Mouse (Mus musculus) ES-Bruce4 (cell line): ENCODE results near the gene Cog7. TPM values are rescaled to one million over a fixed set of nuclear protein-coding genes. Genes with fewer than 3 reads are reported as not detected.

Experiments
- H3K27ac ChIP-seq: 2 replicates; pipeline ENCODE4 v1.5.1; 2012; ENCODE audit warnings: low read length, inconsistent platforms; ENCODE audit not compliant: insufficient read depth
- H3K27me3 ChIP-seq: 2 replicates; pipeline ENCODE4 v1.6.1; 2012; ENCODE audit warnings: mild to moderate bottlenecking, low read length, inconsistent platforms; ENCODE audit not compliant: control insufficient read depth, poor library complexity, insufficient read depth, severe bottlenecking
- H3K36me3 ChIP-seq: 2 replicates; pipeline ENCODE4 v1.6.1; 2012; ENCODE audit warnings: inconsistent platforms, mild to moderate bottlenecking, low read length, moderate library complexity; ENCODE audit not compliant: control insufficient read depth, poor library complexity, insufficient read depth, severe bottlenecking
- H3K4me1 ChIP-seq: one replicate; pipeline ENCODE4 v1.8.1; 2011; ENCODE audit warnings: low read length; ENCODE audit not compliant: control insufficient read depth, insufficient read depth
- H3K4me3 ChIP-seq: 2 replicates; pipeline ENCODE4 v1.5.1; 2011; ENCODE audit warnings: low read depth, mild to moderate bottlenecking, low read length
- H3K9ac ChIP-seq: 2 replicates; pipeline ENCODE4 v1.6.1; 2012; ENCODE audit warnings: low read depth, mild to moderate bottlenecking, inconsistent platforms; ENCODE audit not compliant: poor library complexity, severe bottlenecking
- H3K9me3 ChIP-seq: replicated peaks from 2 replicates; pipeline ENCODE4 v1.6.1; 2012; ENCODE audit warnings: mild to moderate bottlenecking, low read length, inconsistent platforms; ENCODE audit not compliant: control insufficient read depth, poor library complexity, insufficient read depth, severe bottlenecking
- CTCF ChIP-seq: IDR thresholded peaks from one replicate; pipeline ENCODE4 v1.8.1; 2011; ENCODE audit warnings: low read depth, low read length
- EP300 ChIP-seq: IDR thresholded peaks from 2 replicates; pipeline ENCODE4 v1.6.1; 2011; ENCODE audit warnings: low read depth, low read length; ENCODE audit not compliant: insufficient read depth
- POLR2A ChIP-seq: IDR thresholded peaks from one replicate; pipeline ENCODE4 v1.8.1; 2011; ENCODE audit warnings: low read length; ENCODE audit not compliant: insufficient read depth
- polyA plus RNA-seq: library from polyadenylated mRNA; stranded (reverse); fragments of >200 nt; gene quantifications from 2 replicates; pipeline ENCODE4 v1.2.4, GENCODE M21; 2011; ENCODE audit warnings: low read depth; ENCODE audit not compliant: missing spikeins, insufficient read depth, insufficient read length

The Cog7 gene
- polyA plus RNA-seq, 1 experiment: 19.0 TPM

DNA sequence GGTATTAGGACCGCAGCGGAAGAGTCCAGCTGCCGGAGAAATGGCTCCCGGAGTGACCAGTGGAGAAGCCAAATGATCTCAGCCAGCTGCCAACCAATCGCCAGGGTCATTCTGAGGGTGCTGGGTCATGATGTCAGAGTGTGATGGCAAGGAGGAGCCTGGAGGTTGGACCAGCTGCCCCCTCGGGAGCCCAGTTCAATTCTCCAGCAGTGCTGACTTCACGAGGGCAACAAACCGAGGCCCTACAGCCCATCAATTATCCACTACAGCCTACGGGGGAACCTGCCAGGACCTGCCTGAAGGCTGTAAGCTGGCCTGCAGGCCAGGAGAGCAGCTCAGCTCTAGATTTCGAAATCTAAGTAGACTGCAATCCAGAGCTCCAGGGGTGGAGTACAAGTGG lies 34.2 kb upstream of the Cog7 start:
- peak overlapping the region; percentile 13; the same call in 1 of the 2 replicates for H3K27ac ChIP-seq
- H3K9ac ChIP-seq: no peak overlapping the region
- no peaks in the 10 kb centered on the region for H3K9me3 ChIP-seq
- H3K27me3 ChIP-seq: no peaks in the 10 kb centered on the region
- H3K4me1 ChIP-seq: peaks cover 8% of the 10 kb centered on the region
- TF ChIP-seq EP300: no peak
- TF ChIP-seq CTCF: no peak
- TF ChIP-seq POLR2A: no peak
- peak overlapping the region; percentile 4; the same call in 1 of the 2 replicates for H3K4me3 ChIP-seq
- peaks cover 4% of the 10 kb centered on the region for H3K36me3 ChIP-seq

DNA sequence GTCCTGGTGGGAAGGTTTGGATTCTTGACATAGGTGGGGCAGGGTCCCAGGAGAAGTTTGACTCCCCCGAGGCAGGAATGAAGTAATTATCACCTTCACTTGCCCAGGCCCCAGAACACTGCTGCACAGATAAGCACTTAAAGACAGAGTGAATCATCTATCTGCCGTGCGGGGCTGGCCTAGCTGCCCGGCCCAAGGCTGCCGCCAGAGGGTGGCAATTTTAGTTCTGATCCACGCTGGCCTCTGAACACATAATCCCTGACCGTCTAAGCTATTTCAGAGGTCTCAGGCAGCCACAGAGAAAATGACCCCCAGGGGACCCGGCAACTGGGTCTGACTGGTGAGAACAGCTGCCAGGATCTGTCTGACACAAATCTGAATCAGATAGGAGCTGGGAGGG lies 33.6 kb upstream of the Cog7 start:
- TF ChIP-seq POLR2A: no peak
- no peak for TF ChIP-seq EP300
- TF ChIP-seq CTCF: no peak
- Histone ChIP-seq H3K9ac (no peak overlapping the region), H3K4me3 (no peak overlapping the region), H3K9me3 (no peaks in the 10 kb centered on the region), H3K27me3 (no peaks in the 10 kb centered on the region), H3K36me3 (peaks cover 8% of the 10 kb centered on the region), H3K27ac (no peak overlapping the region), H3K4me1 (peaks cover 8% of the 10 kb centered on the region)

DNA sequence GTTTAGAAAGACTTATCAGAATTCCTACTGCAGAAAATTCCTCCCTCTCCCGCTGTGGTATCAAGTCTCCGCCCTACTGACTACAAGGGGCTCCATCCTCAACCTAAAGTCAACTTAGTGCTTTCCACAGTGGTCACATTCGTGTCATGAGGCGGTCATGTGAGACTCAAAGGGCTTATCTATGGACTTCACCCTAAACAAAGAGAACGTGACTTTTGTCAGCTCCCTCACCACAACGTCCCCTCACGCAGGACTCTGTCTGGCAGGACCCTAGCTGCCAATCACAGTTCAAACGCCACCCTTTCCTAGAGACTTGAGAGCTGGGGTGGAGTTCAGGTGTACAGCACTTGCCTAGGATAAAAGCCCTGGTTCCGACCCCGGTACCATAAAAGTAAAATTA lies 31.4 kb upstream of the Cog7 start:
- Histone ChIP-seq H3K4me1 (peaks cover 8% of the 10 kb centered on the region), H3K9ac (no peak overlapping the region), H3K9me3 (no peaks in the 10 kb centered on the region), H3K36me3 (peaks cover 24% of the 10 kb centered on the region), H3K4me3 (no peak overlapping the region), H3K27ac (no peak overlapping the region), H3K27me3 (no peaks in the 10 kb centered on the region)
- no peak for TF ChIP-seq POLR2A
- no peak for TF ChIP-seq EP300
- TF ChIP-seq CTCF: no peak

DNA sequence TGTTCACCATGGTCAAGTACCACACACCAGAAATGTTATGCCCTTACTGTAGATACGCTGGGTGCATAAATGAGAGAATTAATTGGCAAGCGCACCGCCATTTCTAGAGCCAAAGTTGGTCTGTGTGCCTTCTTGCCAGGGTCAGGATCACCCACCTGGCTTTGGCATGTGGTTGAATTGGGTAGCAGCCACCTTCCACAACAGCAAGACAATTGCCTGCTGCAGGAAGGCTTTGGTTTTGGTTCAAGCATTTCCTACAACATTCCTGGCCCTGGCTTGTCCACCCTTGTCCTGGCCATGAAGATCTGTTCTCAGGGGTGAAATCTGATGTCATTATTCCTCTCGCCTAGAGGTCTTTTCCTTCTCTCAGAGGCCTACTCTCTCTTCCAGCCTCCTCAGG lies 30.9 kb upstream of the Cog7 start:
- Histone ChIP-seq H3K9me3 (no peaks in the 10 kb centered on the region), H3K27ac (no peak overlapping the region), H3K27me3 (no peaks in the 10 kb centered on the region), H3K36me3 (peaks cover 25% of the 10 kb centered on the region), H3K9ac (no peak overlapping the region), H3K4me3 (no peak overlapping the region), H3K4me1 (peaks cover 6% of the 10 kb centered on the region)
- no peak for TF ChIP-seq POLR2A
- TF ChIP-seq EP300: no peak
- no peak for TF ChIP-seq CTCF

DNA sequence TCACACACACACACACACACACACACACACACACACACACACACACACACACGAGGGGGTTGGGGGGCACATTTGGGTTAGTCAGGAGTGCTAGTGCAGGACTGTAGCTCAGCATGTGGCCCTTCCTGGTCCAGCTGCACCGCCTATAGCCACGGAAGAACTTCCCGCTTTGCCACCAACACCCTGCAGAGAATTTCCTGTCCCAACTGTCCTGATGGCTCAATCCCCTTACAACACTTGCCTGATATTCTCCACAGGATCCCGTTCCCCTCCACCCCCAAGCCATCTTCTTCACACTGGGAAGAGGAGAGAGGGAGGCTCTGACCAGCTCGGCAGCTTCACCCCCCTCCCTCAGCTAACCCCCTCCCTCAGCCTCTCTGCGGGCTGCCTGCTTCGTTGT lies 18.9 kb upstream of the Cog7 start:
- Histone ChIP-seq H3K27ac (no peak overlapping the region), H3K36me3 (peaks cover 67% of the 10 kb centered on the region), H3K9ac (no peak overlapping the region), H3K4me1 (no peaks in the 10 kb centered on the region), H3K4me3 (no peak overlapping the region), H3K27me3 (no peaks in the 10 kb centered on the region), H3K9me3 (no peaks in the 10 kb centered on the region)
- no peak for TF ChIP-seq POLR2A
- TF ChIP-seq EP300: no peak
- no peak for TF ChIP-seq CTCF

DNA sequence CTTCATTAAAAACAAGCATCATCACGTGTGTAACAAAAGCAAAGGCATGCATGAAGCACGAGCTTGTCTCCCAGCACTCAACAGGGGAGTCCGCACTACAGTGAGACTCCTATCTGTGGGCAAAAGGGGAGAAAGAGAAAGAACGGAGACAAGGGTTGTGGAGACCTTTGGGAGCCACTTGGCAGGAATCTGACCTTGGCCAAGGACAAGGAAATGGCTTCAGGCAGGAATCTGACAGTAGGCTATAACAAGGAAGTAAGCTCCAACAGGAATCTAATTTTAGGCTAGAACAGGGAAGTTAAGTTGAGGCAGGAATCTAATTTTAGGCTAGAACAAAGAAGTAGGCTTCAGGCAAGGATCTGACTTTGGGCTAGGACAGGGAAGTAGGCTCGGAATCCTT lies 14.4 kb upstream of the Cog7 start:
- Histone ChIP-seq H3K36me3 (peaks cover 59% of the 10 kb centered on the region), H3K9ac (no peak overlapping the region), H3K4me3 (no peak overlapping the region), H3K9me3 (no peaks in the 10 kb centered on the region), H3K27ac (no peak overlapping the region), H3K4me1 (no peaks in the 10 kb centered on the region), H3K27me3 (no peaks in the 10 kb centered on the region)
- TF ChIP-seq CTCF (no peak), EP300 (no peak), POLR2A (no peak)
